Mouse (Mus musculus) activated CD4-positive, CD25-positive, alpha-beta regulatory T cell, adult 4 months (primary cell): ENCODE measurements around the gene Gm47289. TPM values are rescaled to one million over a fixed set of nuclear protein-coding genes. Genes with fewer than 3 reads are reported as not detected.

Source experiments
- ATAC-seq: one replicate; pipeline ENCODE4 v1.8.0; 2017
- polyA plus RNA-seq, 2 experiments: library from polyadenylated mRNA; unstranded; fragments of 100-300 nt; shearing (Covaris generic); gene quantifications; one replicate each; pipeline ENCODE4 v1.2.1; 2017

The Gm47289 gene
- polyA plus RNA-seq, 2 experiments from 2014 or later = 0.13 TPM; not detected in 1

- no peak for ATAC-seq
Observed at GRCm38 (mm10) chr9:119160689-119161088, 1.7 kb downstream of the Gm47289 start.

- no peak for ATAC-seq
Observed at GRCm38 (mm10) chr9:119164743-119165142, 5.8 kb downstream of the Gm47289 start.

- ATAC-seq = no peak
Observed at GRCm38 (mm10) chr9:119165548-119165947, 6.6 kb downstream of the Gm47289 start.

- no peak for ATAC-seq
Observed at GRCm38 (mm10) chr9:119167608-119168007, 8.6 kb downstream of the Gm47289 start.

- no peak for ATAC-seq
Observed at GRCm38 (mm10) chr9:119179292-119179691, 20.3 kb downstream of the Gm47289 start.

GRCm38 (mm10) chr9:119181241-119181728 lies 22.3 kb downstream of the Gm47289 start:
- ATAC-seq = no peak

- ATAC-seq = no peak
Observed at GRCm38 (mm10) chr9:119192202-119192990, 33.4 kb downstream of the Gm47289 start.

GRCm38 (mm10) chr9:119199151-119199861 lies 40.3 kb downstream of the Gm47289 start:
- ATAC-seq = no peak

GRCm38 (mm10) chr9:119201653-119202052 lies 42.7 kb downstream of the Gm47289 start:
- ATAC-seq = no peak

- no peak for ATAC-seq
Observed at GRCm38 (mm10) chr9:119203617-119204016, 44.7 kb downstream of the Gm47289 start.

GRCm38 (mm10) chr9:119205756-119206155 lies 46.8 kb downstream of the Gm47289 start:
- ATAC-seq = no peak

- ATAC-seq = no peak
Observed at GRCm38 (mm10) chr9:119206666-119207065, 47.7 kb downstream of the Gm47289 start.

GRCm38 (mm10) chr9:119207113-119207512 lies 48.2 kb downstream of the Gm47289 start:
- ATAC-seq = no peak

GRCm38 (mm10) chr9:119208998-119209397 lies 50.0 kb downstream of the Gm47289 start, which contains the start of gene Slc22a13:
Gene Slc22a13, minus strand, starts transcription at chr9:119209098.
- no peak for ATAC-seq

Other genes with a start within 250 kb of the Gm47289 start
- gene Ctdspl, start 232.7 kb upstream of the Gm47289 start, polyA plus RNA-seq = 1 to 10 TPM; 1.0 to 1.2 TPM
- 10 to 100 TPM; 13.0 to 14.8 TPM for gene Vill, start 106.4 kb upstream of the Gm47289 start, polyA plus RNA-seq
- gene Plcd1, start 65.7 kb upstream of the Gm47289 start, polyA plus RNA-seq = 1 to 10 TPM; 2.3 to 4.5 TPM
- gene Dlec1, start 56.7 kb upstream of the Gm47289 start, polyA plus RNA-seq = under 1 TPM in 1 of 2 experiments, not detected in 1; 0.52 TPM
- not detected for gene Acaa1b, start 2.1 kb upstream of the Gm47289 start, polyA plus RNA-seq
- gene Slc22a13, start 49.9 kb downstream of the Gm47289 start, polyA plus RNA-seq = not detected
- gene Oxsr1, start 163.3 kb downstream of the Gm47289 start, polyA plus RNA-seq = 1 to 10 TPM; 7.0 to 7.2 TPM
- gene Acaa1a, start 180.5 kb downstream of the Gm47289 start, polyA plus RNA-seq = 10 to 100 TPM; 34.5 to 53.6 TPM
- 10 to 100 TPM; 75.2 to 83.3 TPM for gene Myd88, start 182.2 kb downstream of the Gm47289 start, polyA plus RNA-seq
- under 1 TPM; 0.36 TPM for gene Xylb, start 198.2 kb downstream of the Gm47289 start, polyA plus RNA-seq
- gene Slc22a14, start 206.4 kb downstream of the Gm47289 start, polyA plus RNA-seq = not detected
- gene Acvr2b, start 243.0 kb downstream of the Gm47289 start, polyA plus RNA-seq = not detected